Mouse (Mus musculus) heart, embryonic 10.5 days (tissue): ENCODE results near the gene 4931428F04Rik. TPM values are rescaled to one million over a fixed set of nuclear protein-coding genes. Genes with fewer than 3 reads are reported as not detected.

Experiments used
- DNase-seq: peaks from one replicate; pipeline ENCODE4 v3.0.0-alpha.2; 2017; ENCODE audit warnings: low spot score
- H3K27ac ChIP-seq: fragments of 300-500 bp; sonication (generic); 2 replicates; pipeline ENCODE4 v1.5.1; 2016; ENCODE audit warnings: mild to moderate bottlenecking
- H3K27me3 ChIP-seq: fragments of 300-500 bp; sonication (generic); 2 replicates; pipeline ENCODE4 v1.6.1; 2016; ENCODE audit warnings: mild to moderate bottlenecking; ENCODE audit not compliant: poor library complexity, insufficient read depth, severe bottlenecking
- H3K36me3 ChIP-seq: fragments of 300-500 bp; sonication (generic); 2 replicates; pipeline ENCODE4 v1.6.1; 2016; ENCODE audit warnings: mild to moderate bottlenecking, moderate library complexity
- H3K4me1 ChIP-seq: fragments of 300-500 bp; sonication (generic); 2 replicates; pipeline ENCODE4 v1.6.1; 2016; ENCODE audit warnings: mild to moderate bottlenecking
- H3K4me3 ChIP-seq: fragments of 300-500 bp; sonication (generic); 2 replicates; pipeline ENCODE4 v1.5.1; 2016; ENCODE audit warnings: mild to moderate bottlenecking, moderate library complexity
- H3K9me3 ChIP-seq: fragments of 300-500 bp; sonication (generic); 2 replicates; pipeline ENCODE4 v1.6.1; 2016; ENCODE audit warnings: mild to moderate bottlenecking, moderate library complexity
- WGBS: fragments of 180-500 bp; shearing (Covaris S2); methylation state at CpG from one replicate; pipeline ENCODE4 v1.1.7; 2016; 5-methylcytosine and 5-hydroxymethylcytosine counted together
- polyA plus RNA-seq: library from polyadenylated mRNA; unstranded; fragments of >200 nt; fragmentation: Nextera tagmentation; extraction: Ambion mirVana; gene quantifications from 2 replicates; pipeline ENCODE4 v1.2.1, GENCODE M21; 2016

The 4931428F04Rik gene
- polyA plus RNA-seq, 1 experiment from 2014 or later, result 8.6 TPM

DNA sequence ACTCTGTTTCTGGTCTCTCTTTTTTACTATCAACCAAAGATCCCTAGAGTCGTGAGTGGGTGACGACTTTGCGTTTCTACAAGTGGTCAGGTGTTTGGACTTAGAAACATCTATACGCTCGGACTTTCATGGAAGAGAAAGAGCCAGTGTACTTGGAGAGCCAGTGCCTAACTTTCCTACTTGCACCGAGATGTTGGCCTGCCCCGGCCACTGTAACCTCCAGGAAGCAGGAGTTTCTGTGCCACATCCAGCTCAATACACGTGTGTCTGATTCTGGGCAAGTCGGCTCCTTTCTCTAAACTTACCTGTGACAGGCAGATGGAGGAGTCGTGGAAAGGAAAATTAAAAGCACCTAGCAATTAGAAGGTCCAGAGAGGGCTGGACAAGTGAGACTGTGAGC lies 13.8 kb downstream of the 4931428F04Rik start, which contains the start of gene Nol3:
Gene Nol3, plus strand, starts transcription at position 301 of the 400 bp plus-strand sequence.
- H3K36me3 ChIP-seq, result 0 out of 2 replicates have a peak, but pooled peaks cover 4% of the 10 kb centered on the region
- H3K9me3 ChIP-seq, result no peaks in the 10 kb centered on the region
- H3K4me3 ChIP-seq, result peak within 1 kb of the TSS; percentile 64
- no peak within 1 kb of the TSS for H3K27ac ChIP-seq
- WGBS, result 12% methylated on average over 10 of the region's 10 CpGs
- H3K4me1 ChIP-seq, result peaks cover 32% of the 10 kb centered on the region
- DNase-seq, result no peak
- peaks cover 100% of the 10 kb centered on the region for H3K27me3 ChIP-seq

- no peaks in the 10 kb centered on the region for H3K9me3 ChIP-seq
- H3K4me3 ChIP-seq, result peak overlapping the region; percentile 64; the same call in 1 of the 2 replicates
- 0 out of 2 replicates have a peak, but pooled peaks cover 4% of the 10 kb centered on the region for H3K36me3 ChIP-seq
- peaks cover 36% of the 10 kb centered on the region for H3K4me1 ChIP-seq
- peaks cover 100% of the 10 kb centered on the region for H3K27me3 ChIP-seq
- H3K27ac ChIP-seq, result no peak overlapping the region
- DNase-seq, result no peak
- WGBS, result 14% methylated on average over 11 of the region's 11 CpGs
These were observed 14.3 kb downstream of the 4931428F04Rik start for GRCm38 (mm10) chr8:105275387-105275786.

DNA sequence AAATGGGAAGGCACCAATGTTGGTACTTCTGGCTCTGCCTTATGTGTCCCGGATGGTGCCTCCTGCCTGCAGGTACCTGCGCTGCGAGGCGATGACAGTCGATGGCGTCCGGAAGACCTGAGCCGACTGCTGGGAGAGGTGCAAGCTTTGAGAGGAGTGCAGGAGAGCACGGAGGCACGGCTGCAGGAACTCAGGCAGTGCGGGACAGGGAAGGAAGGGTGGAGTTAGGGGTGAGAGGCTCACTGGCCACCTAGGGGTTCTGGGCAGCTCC lies 18.8 kb downstream of the 4931428F04Rik start:
- no peak overlapping the region for H3K27ac ChIP-seq
- DNase-seq, result no peak
- 3% methylated on average over 11 of the region's 11 CpGs for WGBS
- H3K4me3 ChIP-seq, result peak overlapping the region; percentile 22
- H3K4me1 ChIP-seq, result peaks cover 47% of the 10 kb centered on the region
- H3K36me3 ChIP-seq, result no peaks in the 10 kb centered on the region
- H3K9me3 ChIP-seq, result no peaks in the 10 kb centered on the region; the same call in 1 of the 2 replicates
- peaks cover 100% of the 10 kb centered on the region for H3K27me3 ChIP-seq

- Histone ChIP-seq H3K4me1 (peaks cover 42% of the 10 kb centered on the region), H3K9me3 (no peaks in the 10 kb centered on the region; the same call in 1 of the 2 replicates), H3K27me3 (peaks cover 100% of the 10 kb centered on the region), H3K36me3 (no peaks in the 10 kb centered on the region), H3K27ac (no peak overlapping the region), H3K4me3 (peak overlapping the region; percentile 63)
- 3% methylated on average over 39 of the region's 39 CpGs for WGBS
- DNase-seq, result no peak
These were observed 19.4 kb downstream of the 4931428F04Rik start for GRCm38 (mm10) chr8:105270101-105270915.

GRCm38 (mm10) chr8:105269461-105269947 lies 20.2 kb downstream of the 4931428F04Rik start, which contains the start of gene Hsf4:
TSS of gene Hsf4 (plus strand) at chr8:105269801.
- DNase-seq, result no peak
- no peaks in the 10 kb centered on the region; the same call in 1 of the 2 replicates for H3K9me3 ChIP-seq
- H3K36me3 ChIP-seq, result no peaks in the 10 kb centered on the region
- H3K27me3 ChIP-seq, result peaks cover 99% of the 10 kb centered on the region
- peak within 1 kb of the TSS; percentile 63 for H3K4me3 ChIP-seq
- under 1% methylated on average over 42 of the region's 42 CpGs for WGBS
- H3K27ac ChIP-seq, result peak within 1 kb of the TSS; percentile 71
- H3K4me1 ChIP-seq, result peaks cover 47% of the 10 kb centered on the region

DNA sequence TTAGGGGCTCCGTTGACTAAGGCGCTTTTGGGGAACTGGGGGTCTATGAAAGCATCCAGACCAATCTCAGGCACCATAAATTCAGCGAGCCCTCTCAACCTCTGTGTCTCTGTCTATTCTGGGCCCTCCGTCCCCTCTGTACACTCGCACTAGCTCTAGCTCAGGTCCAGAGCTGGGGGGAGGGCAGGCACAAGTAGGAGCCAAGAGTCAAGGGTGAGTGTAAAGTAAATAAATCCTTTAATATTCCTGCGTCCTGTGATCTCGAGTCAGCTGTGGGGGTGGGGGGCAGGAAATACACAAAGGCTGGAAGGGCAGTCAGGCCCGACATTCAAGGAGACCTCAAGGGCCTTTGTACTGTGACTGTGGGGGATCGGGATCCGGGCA lies 20.6 kb downstream of the 4931428F04Rik start:
- H3K27ac ChIP-seq, result peak overlapping the region; percentile 71
- peak overlapping the region; percentile 63 for H3K4me3 ChIP-seq
- H3K4me1 ChIP-seq, result peaks cover 48% of the 10 kb centered on the region
- H3K9me3 ChIP-seq, result no peaks in the 10 kb centered on the region; the same call in 1 of the 2 replicates
- WGBS, result under 1% methylated on average over 10 of the region's 10 CpGs
- no peaks in the 10 kb centered on the region for H3K36me3 ChIP-seq
- no peak for DNase-seq
- peaks cover 99% of the 10 kb centered on the region for H3K27me3 ChIP-seq

DNA sequence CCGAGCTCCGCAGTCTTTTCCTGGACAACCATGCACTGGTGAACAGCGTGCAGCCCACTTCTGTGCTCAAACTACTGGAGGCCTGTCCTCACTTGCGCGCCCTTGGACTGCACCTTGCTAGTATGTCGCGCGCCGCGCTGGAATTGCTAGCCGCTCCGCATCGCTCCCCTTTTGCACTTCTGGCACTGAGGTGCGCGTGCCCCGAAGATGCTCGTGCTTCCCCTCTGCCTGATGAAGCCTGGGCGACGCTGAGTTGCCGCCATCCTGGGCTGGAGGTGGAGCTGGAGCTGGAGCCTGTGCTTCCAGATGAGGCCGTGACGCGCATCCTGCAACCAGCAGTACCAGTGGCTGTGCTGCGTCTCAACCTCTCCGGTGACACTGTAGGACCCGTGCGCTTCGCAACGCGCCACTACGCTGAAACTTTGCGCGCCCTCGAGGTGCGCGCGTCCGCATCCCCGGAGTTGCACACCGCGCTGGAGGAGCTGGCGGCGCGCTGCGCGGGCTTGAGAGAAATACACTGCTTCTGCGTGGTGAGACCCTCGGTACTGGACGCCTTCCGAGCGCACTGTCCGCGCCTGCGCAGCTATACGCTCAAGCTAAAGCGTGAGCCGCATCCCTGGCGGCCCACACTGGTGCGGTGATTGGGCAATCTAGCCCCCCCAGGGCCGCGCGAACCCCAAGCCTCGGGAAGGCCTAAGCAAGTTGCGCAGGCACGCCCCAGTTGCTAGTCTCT lies 21.2 kb downstream of the 4931428F04Rik start:
- under 1% methylated on average over 65 of the region's 65 CpGs for WGBS
- Histone ChIP-seq H3K27me3 (peaks cover 99% of the 10 kb centered on the region), H3K9me3 (no peaks in the 10 kb centered on the region; the same call in 1 of the 2 replicates), H3K4me1 (peaks cover 51% of the 10 kb centered on the region), H3K27ac (peak overlapping the region; percentile 71), H3K36me3 (no peaks in the 10 kb centered on the region), H3K4me3 (peak overlapping the region; percentile 63)
- DNase-seq, result no peak

DNA sequence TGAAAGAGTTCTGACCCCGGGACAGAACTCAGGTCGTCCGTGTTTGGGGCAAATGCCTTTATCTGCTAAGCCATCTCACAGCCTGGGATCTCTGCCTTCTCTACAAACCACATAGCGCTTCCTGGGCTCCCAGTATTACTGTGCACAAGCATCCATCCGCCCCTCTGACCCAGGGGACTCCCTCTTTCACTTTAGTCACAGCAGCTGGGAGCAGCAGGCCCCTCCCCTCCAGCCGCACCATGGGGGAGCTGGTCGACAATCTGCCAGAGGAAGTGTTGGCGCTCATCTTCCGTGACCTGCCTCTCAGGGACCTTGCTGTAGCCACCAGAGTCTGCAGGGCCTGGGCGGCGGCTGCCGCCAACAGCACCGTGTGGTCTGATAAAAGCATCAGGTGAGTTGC lies 22.9 kb downstream of the 4931428F04Rik start:
- Histone ChIP-seq H3K27ac (no peak overlapping the region), H3K4me3 (no peak overlapping the region), H3K9me3 (no peaks in the 10 kb centered on the region; the same call in 1 of the 2 replicates), H3K4me1 (peaks cover 48% of the 10 kb centered on the region), H3K27me3 (peaks cover 99% of the 10 kb centered on the region), H3K36me3 (no peaks in the 10 kb centered on the region)
- 13% methylated on average over 13 of the region's 13 CpGs for WGBS
- DNase-seq, result no peak

DNA sequence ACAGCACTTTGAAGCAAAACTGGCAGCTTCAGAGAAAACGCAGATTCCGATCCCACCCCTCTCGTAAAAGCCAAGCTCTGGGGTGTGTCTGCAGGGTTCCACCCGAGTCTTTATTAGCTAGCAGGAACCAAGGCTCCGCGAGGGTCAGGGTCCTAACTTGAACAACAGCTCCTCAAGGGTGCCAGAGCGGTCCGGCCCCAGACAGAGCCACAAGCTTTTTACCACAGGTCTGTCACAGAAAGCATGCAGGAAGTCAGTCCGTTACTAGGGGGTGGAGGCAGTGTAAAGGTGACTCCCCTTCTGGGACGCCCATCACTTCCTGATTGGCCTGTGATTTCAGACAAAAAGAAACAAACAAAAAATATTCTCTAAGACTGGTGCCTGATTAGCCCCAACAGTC lies 24.5 kb downstream of the 4931428F04Rik start:
- Histone ChIP-seq H3K9me3 (no peaks in the 10 kb centered on the region; the same call in 1 of the 2 replicates), H3K36me3 (no peaks in the 10 kb centered on the region), H3K27me3 (peaks cover 99% of the 10 kb centered on the region), H3K27ac (peak overlapping the region; percentile 74; the same call in 1 of the 2 replicates), H3K4me1 (peaks cover 39% of the 10 kb centered on the region), H3K4me3 (peak overlapping the region; percentile 71)
- DNase-seq, result no peak
- 21% methylated on average over 10 of the region's 10 CpGs for WGBS

DNA sequence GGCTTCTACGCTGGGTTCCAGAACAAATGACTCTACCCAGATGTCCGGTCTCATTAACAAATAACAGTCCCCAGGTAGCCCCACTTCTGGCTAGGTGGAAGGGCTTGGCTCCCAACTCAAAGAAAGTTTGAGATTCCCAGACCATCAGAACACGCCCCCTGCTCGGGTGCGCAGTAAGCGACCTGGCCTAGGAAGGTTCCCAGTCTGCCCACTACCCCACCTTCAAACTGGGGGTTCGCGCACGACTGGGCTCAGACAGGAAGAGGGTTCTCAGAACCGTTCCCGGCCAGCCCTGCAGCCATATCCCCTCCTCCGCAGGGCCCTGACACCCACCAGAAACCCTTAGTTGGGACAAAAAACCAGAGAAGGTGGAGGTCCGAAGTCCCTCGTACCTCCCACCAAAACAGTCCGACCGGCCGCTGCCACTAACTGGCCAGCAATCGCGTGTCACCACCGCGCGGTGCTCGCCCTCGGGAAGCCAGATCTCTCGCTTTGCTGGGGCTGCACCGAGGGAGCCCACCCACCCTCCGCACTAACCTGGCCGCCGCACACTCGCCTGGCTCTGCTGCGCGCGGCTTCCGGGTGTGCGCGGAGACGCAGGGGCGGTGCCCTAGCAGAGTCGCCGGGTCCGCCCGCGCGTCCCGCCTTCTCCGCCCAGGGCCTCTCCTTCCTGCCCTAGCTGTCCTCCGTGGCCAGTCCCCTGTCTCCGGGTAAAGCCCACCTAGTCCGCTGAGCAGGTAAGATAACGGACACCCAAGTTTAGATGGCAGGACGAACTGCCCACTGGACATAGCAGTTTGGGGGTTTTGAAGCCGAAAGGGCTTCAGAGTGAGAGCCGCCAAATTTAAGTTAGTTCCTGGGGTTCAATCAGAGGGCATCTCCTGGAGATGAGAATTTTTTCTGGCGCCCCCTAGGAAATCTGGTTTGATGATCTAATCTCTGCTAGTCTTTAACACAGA lies 25.4 kb downstream of the 4931428F04Rik start, which contains the start of the genes Tradd and Fbxl8:
Gene Tradd, minus strand, starts transcription at position 586 of the 959 bp plus-strand sequence.
Gene Fbxl8, plus strand, starts transcription at position 625 of the 959 bp plus-strand sequence.
- H3K4me1 ChIP-seq, result peaks cover 39% of the 10 kb centered on the region
- 2% methylated on average over 54 of the region's 54 CpGs for WGBS
- no peaks in the 10 kb centered on the region; the same call in 1 of the 2 replicates for H3K9me3 ChIP-seq
- no peaks in the 10 kb centered on the region for H3K36me3 ChIP-seq
- H3K27ac ChIP-seq, result peak within 1 kb of the TSS; percentile 74; the same call in 1 of the 2 replicates
- DNase-seq, result peak; percentile 87
- peaks cover 99% of the 10 kb centered on the region for H3K27me3 ChIP-seq
- H3K4me3 ChIP-seq, result peak within 1 kb of the TSS; percentile 71

- no peak overlapping the region for H3K27ac ChIP-seq
- peak overlapping the region; percentile 71; the same call in 1 of the 2 replicates for H3K4me3 ChIP-seq
- WGBS, result 42% methylated on average over 16 of the region's 16 CpGs
- peaks cover 39% of the 10 kb centered on the region for H3K4me1 ChIP-seq
- no peaks in the 10 kb centered on the region for H3K36me3 ChIP-seq
- no peak for DNase-seq
- no peaks in the 10 kb centered on the region; the same call in 1 of the 2 replicates for H3K9me3 ChIP-seq
- peaks cover 99% of the 10 kb centered on the region for H3K27me3 ChIP-seq
These were observed 26.3 kb downstream of the 4931428F04Rik start for GRCm38 (mm10) chr8:105263244-105263912.
